Mouse (Mus musculus) forebrain, embryonic 10.5 days (tissue): ENCODE measurements around the gene Tdrd5. TPM values are rescaled to one million over a fixed set of nuclear protein-coding genes. Genes with fewer than 3 reads are reported as not detected.

Experiments
- DNase-seq: peaks from one replicate; pipeline ENCODE4 v3.0.0-alpha.2; 2017; ENCODE audit warnings: low spot score; ENCODE audit errors: extremely low spot score
- H3K27ac ChIP-seq: fragments of 300-500 bp; sonication (generic); 2 replicates; pipeline ENCODE4 v1.5.1; 2016; ENCODE audit warnings: mild to moderate bottlenecking
- H3K27me3 ChIP-seq: fragments of 300-500 bp; sonication (generic); 2 replicates; pipeline ENCODE4 v1.6.1; 2016; ENCODE audit warnings: mild to moderate bottlenecking; ENCODE audit not compliant: poor library complexity, severe bottlenecking
- H3K36me3 ChIP-seq: fragments of 300-500 bp; sonication (generic); replicated peaks from 2 replicates; pipeline ENCODE4 v1.6.1; 2016; ENCODE audit warnings: mild to moderate bottlenecking, moderate library complexity
- H3K4me1 ChIP-seq: fragments of 300-500 bp; sonication (generic); 2 replicates; pipeline ENCODE4 v1.6.1; 2016
- H3K4me3 ChIP-seq: fragments of 300-500 bp; sonication (generic); 2 replicates; pipeline ENCODE4 v1.5.1; 2016; ENCODE audit warnings: mild to moderate bottlenecking, moderate library complexity
- H3K9me3 ChIP-seq: fragments of 300-500 bp; sonication (generic); 2 replicates; pipeline ENCODE4 v1.6.1; 2016; ENCODE audit warnings: mild to moderate bottlenecking, moderate library complexity
- WGBS: fragments of 180-500 bp; shearing (Covaris S2); methylation state at CpG from one replicate; pipeline ENCODE4 v1.1.7; 2016; 5-methylcytosine and 5-hydroxymethylcytosine counted together
- polyA plus RNA-seq: library from polyadenylated mRNA; unstranded; fragments of >200 nt; fragmentation: Nextera tagmentation; extraction: Ambion mirVana; gene quantifications from 2 replicates; pipeline ENCODE4 v1.2.1, GENCODE M21; 2016

The Tdrd5 gene
- polyA plus RNA-seq, 1 experiment from 2014 or later = 0.09 TPM

DNA sequence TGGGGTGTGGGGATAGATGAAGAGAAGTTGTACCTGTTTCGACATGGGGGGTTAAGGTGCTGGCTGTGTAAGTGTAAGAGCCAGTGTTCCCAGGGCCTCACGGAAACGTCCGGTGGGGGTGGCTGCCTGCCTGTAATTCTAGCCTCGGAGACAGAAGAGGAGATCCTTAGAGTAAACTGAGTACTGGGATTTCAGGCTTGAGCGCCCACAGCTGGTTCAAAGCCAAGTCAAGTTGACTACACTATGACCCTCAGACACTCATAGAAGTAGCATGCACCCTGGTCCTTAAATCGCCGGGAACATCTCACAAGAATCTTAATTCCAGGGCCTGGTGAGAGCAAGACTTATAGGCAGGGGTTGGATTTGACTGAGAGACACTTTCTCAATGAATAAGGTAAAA is 88.8 kb downstream of the Tdrd5 start:
- no peak for DNase-seq
- WGBS = 87% methylated on average over 8 of the region's 8 CpGs
- H3K9me3 ChIP-seq = no peaks in the 10 kb centered on the region
- peaks cover 22% of the 10 kb centered on the region; the same call in 1 of the 2 replicates for H3K4me1 ChIP-seq
- H3K36me3 ChIP-seq = no peaks in the 10 kb centered on the region
- H3K4me3 ChIP-seq = no peak overlapping the region
- H3K27me3 ChIP-seq = no peaks in the 10 kb centered on the region
- no peak overlapping the region for H3K27ac ChIP-seq

DNA sequence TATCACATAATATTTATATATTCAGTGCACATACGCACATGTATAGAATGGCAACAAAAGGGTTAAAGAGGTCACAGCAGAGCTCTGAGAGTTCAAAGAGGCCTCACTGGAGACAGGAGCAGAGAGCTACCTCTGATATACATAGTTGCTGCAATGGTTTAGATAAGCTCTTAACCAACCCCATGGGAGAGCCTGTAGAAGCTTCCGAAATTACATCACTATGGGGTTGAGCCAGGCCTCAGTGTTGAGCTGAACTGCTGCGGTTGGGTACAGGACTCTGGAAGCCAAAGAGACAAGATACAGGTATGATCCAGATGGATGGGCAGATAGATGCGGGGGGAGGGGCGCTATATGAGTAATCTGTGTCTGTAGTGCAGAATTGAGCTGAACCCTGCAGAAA is 90.5 kb downstream of the Tdrd5 start:
- peaks cover 20% of the 10 kb centered on the region; the same call in 1 of the 2 replicates for H3K4me1 ChIP-seq
- no peak overlapping the region for H3K4me3 ChIP-seq
- no peak overlapping the region; the same call in 1 of the 2 replicates for H3K27ac ChIP-seq
- 90% methylated on average over 5 of the region's 5 CpGs for WGBS
- no peak for DNase-seq
- H3K36me3 ChIP-seq = no peaks in the 10 kb centered on the region
- peaks cover 9% of the 10 kb centered on the region; the same call in 1 of the 2 replicates for H3K27me3 ChIP-seq
- no peaks in the 10 kb centered on the region for H3K9me3 ChIP-seq

DNA sequence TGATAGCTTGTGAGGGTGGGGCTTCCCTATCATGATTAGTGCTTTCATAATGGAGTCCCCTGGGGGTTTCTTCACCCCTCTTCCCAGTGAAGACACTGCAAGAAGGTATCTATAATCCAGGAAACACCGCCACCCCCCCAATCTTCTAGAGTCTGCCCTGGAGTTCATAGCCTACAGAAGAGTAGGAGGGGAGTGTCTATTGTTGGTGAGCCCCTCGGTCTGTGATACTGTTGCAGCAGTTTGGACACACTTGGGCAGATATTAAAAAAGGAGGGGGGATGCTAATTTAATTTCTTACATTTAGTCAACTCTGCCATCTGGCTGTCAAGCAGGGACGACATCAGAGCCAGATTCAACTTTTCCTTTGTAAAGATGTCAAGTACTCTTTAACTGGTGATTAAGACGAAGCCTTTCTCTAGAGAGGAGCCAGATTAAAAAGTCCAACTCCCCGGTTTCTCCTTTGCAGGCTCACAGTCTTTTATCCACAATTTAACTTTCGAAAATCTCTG is 91.6 kb downstream of the Tdrd5 start:
- peaks cover 15% of the 10 kb centered on the region; the same call in 1 of the 2 replicates for H3K4me1 ChIP-seq
- H3K27ac ChIP-seq = no peak overlapping the region
- H3K36me3 ChIP-seq = no peaks in the 10 kb centered on the region
- H3K4me3 ChIP-seq = no peak overlapping the region
- H3K9me3 ChIP-seq = no peaks in the 10 kb centered on the region
- WGBS = 61% methylated on average over 6 of the region's 6 CpGs
- no peak for DNase-seq
- H3K27me3 ChIP-seq = peaks cover 19% of the 10 kb centered on the region

Other genes with a start within 250 kb of the Tdrd5 start
- gene Fam163a, start 98.6 kb downstream of the Tdrd5 start, polyA plus RNA-seq = 2.6 and 3.0 TPM in 2 replicates
- not detected in 2 replicates for gene Nphs2, start 7.1 kb upstream of the Tdrd5 start, polyA plus RNA-seq
- gene Gm2000, start 62.4 kb upstream of the Tdrd5 start, polyA plus RNA-seq = 894 and 925 TPM in 2 replicates
- 0.09 and 0.17 TPM in 2 replicates for gene Axdnd1, start 117.5 kb upstream of the Tdrd5 start, polyA plus RNA-seq
- gene Soat1, start 170.7 kb upstream of the Tdrd5 start, polyA plus RNA-seq = 30.9 and 34.1 TPM in 2 replicates
- 0.20 and 0.56 TPM in 2 replicates for gene Gm10031, start 220.3 kb upstream of the Tdrd5 start, polyA plus RNA-seq